Mouse (Mus musculus) heart, embryonic 11.5 days (tissue): ENCODE results near the gene Sptbn1. TPM values are rescaled to one million over a fixed set of nuclear protein-coding genes. Genes with fewer than 3 reads are reported as not detected.

Source experiments
- ATAC-seq: fragments of 200-750 bp; cut with Nextera tagmentation; replicated peaks from 2 replicates; pipeline ENCODE4 v1.8.0; 2017; ENCODE audit warnings: moderate library complexity; ENCODE audit not compliant: insufficient number of reproducible peaks, low FRiP score, low TSS enrichment
- H3K27ac ChIP-seq: fragments of 300-500 bp; sonication (generic); 2 replicates; pipeline ENCODE4 v1.5.1; 2014; ENCODE audit warnings: mild to moderate bottlenecking, low read depth, low read length
- H3K27me3 ChIP-seq: fragments of 300-500 bp; sonication (generic); 2 replicates; pipeline ENCODE4 v1.6.1; 2014; ENCODE audit warnings: mild to moderate bottlenecking, low read length, mixed read lengths; ENCODE audit not compliant: control insufficient read depth, insufficient read depth
- H3K36me3 ChIP-seq: fragments of 300-500 bp; sonication (generic); 2 replicates; pipeline ENCODE4 v1.6.1; 2014; ENCODE audit warnings: mild to moderate bottlenecking, low read length, moderate library complexity, mixed read lengths; ENCODE audit not compliant: control insufficient read depth, insufficient read depth
- H3K4me1 ChIP-seq: fragments of 300-500 bp; sonication (generic); 2 replicates; pipeline ENCODE4 v1.6.1; 2014; ENCODE audit warnings: low read length; ENCODE audit not compliant: control insufficient read depth, insufficient read depth
- H3K4me2 ChIP-seq: fragments of 300-500 bp; sonication (generic); 2 replicates; pipeline ENCODE4 v1.6.1; 2014; ENCODE audit warnings: mild to moderate bottlenecking, moderate library complexity
- H3K4me3 ChIP-seq: fragments of 300-500 bp; sonication (generic); 2 replicates; pipeline ENCODE4 v1.5.1; 2014; ENCODE audit warnings: low read depth, low read length
- H3K9ac ChIP-seq: fragments of 300-500 bp; sonication (generic); 2 replicates; pipeline ENCODE4 v1.6.1; 2014; ENCODE audit warnings: mild to moderate bottlenecking, low read depth, low read length, moderate library complexity
- H3K9me3 ChIP-seq: fragments of 300-500 bp; sonication (generic); replicated peaks from 2 replicates; pipeline ENCODE4 v1.6.1; 2016; ENCODE audit warnings: low read length; ENCODE audit not compliant: control insufficient read depth
- WGBS: fragments of 180-500 bp; shearing (Covaris S2); extraction: QIAGEN DNeasy Blood & Tissue Kit; methylation state at CpG from one replicate; pipeline ENCODE4 v1.1.7; 2014; ENCODE audit not compliant: insufficient replicate concordance; 5-methylcytosine and 5-hydroxymethylcytosine counted together
- polyA plus RNA-seq: library from polyadenylated mRNA; unstranded; fragments of >200 nt; fragmentation: Nextera tagmentation; extraction: Ambion mirVana; gene quantifications from 2 replicates; pipeline ENCODE4 v1.2.1, GENCODE M21; 2014

The Sptbn1 gene
- 156 and 175 TPM in 2 replicates for polyA plus RNA-seq

DNA sequence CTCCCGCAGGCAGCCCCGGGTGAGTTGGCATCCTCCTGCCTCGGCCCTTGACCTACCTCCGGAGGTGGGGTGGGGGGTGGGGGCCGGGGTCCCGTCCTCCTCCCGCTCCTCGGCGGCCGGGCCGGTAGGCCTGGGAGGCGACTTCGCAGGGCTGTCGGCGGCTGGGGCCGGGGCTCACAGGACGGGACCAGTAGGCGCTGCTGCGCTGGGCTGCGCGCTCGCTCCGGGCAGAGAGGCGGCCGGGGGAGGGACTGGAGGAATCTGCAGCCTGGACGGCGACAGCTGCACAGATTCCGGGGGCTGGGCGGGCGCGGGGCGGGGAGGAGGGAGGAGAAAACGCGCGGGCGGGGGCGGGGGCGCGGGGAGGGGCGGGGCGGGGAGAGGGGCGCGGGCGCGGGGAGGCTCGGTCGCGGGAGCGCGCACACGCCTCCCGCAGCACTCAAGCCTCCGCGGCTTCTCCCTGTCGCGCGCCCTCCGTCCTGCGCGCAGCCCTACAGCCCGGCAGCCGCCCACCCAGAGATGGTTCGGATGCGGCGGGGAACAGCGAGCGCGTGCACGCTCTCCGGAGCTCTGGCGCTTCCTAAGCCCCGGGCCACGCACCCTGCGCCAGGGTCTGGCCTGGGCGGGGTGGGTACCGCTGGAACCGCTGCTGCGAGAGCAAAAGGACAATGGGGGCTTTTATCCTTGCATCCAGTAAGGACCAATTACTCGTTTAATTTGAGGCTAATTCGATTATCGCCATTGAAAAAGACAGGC, at the start of gene Sptbn1:
Sptbn1 (minus strand) TSS at position 284 of the 756 bp plus-strand sequence.
- H3K4me1 ChIP-seq: peaks cover 23% of the 10 kb centered on the region
- under 1% methylated on average over 42 of the region's 81 CpGs for WGBS
- H3K36me3 ChIP-seq: no peaks in the 10 kb centered on the region
- H3K4me3 ChIP-seq: peak within 1 kb of the TSS; percentile 98
- peak; percentile 90 for ATAC-seq
- H3K27ac ChIP-seq: peak within 1 kb of the TSS; percentile 93
- H3K27me3 ChIP-seq: no peaks in the 10 kb centered on the region
- no peaks in the 10 kb centered on the region for H3K9me3 ChIP-seq
- H3K9ac ChIP-seq: peak within 1 kb of the TSS; percentile 98
- peak within 1 kb of the TSS; percentile 80 for H3K4me2 ChIP-seq

DNA sequence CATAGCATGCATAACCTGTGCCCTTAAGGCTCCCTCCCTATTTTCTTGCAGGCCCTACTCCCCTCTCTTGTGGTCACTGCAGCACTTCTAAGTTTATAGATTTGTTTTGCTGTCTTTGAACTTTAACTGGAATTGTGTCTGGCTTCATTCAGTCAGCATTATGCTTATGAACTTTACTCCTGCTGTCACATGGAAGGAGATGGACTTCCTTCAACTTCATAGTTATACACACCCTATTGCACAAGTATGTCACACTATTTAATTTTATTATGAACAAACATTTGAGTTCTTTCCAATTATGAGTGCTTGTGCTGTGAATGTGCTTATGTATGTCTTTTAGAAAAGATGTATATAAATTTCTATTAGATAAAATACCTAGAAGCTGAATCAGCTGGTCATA, 26.3 kb upstream of the Sptbn1 start:
- no peak overlapping the region for H3K4me3 ChIP-seq
- no peak overlapping the region for H3K27ac ChIP-seq
- no peak for ATAC-seq
- no peak overlapping the region for H3K4me2 ChIP-seq
- H3K9ac ChIP-seq: no peak overlapping the region
- H3K4me1 ChIP-seq: peaks cover 24% of the 10 kb centered on the region
- H3K36me3 ChIP-seq: no peaks in the 10 kb centered on the region
- H3K9me3 ChIP-seq: no peaks in the 10 kb centered on the region
- no peaks in the 10 kb centered on the region for H3K27me3 ChIP-seq

DNA sequence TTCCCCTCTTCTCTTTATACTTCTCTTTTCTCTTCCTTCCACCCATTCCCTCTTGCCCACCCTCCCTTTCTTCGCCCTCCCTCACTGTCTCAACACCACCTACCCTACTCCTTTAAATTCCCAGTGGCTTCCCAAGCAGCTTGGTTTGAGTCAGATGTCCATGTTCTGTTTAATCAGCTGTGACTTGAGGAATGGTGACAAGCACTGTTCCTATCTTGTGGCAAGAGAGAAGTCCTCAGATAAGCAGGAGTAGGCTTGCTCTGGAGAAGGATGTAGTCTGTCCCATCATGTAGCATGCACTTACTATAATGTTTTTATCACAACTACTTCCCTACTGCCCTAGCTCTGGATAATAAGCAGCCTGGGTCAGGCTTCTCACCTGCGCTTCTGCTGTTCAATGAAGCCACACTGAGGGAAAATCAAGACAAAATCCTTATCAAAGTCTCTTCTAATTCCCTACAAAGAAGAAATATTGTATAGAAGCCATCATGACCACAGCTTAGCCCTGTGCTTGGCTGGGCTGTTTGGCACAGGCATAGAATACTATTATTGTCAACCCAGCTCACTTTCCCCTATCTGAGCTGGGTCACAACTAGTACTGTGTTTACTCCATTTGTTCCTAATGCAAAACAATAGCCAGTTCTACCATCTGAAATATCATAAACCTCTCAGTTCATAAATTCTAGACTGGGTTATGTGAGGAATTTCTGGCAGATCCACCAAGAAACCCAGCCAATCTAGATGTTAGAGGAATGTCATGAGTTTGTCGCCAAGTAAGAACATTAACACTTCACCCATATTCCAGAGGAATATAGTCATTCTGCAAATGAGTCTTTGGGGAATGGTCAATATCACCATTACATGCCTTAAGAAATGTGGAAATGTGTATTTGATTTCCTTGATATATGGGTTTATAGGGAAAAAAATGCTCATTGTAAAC, 24.5 kb upstream of the Sptbn1 start:
- H3K9ac ChIP-seq: no peak overlapping the region
- H3K27ac ChIP-seq: peak overlapping the region; percentile 64; the same call in 1 of the 2 replicates
- H3K36me3 ChIP-seq: no peaks in the 10 kb centered on the region
- no peak for ATAC-seq
- 58% methylated on average over 3 of the region's 3 CpGs for WGBS
- no peaks in the 10 kb centered on the region for H3K27me3 ChIP-seq
- no peak overlapping the region for H3K4me2 ChIP-seq
- H3K4me1 ChIP-seq: peaks cover 24% of the 10 kb centered on the region
- H3K9me3 ChIP-seq: no peaks in the 10 kb centered on the region
- H3K4me3 ChIP-seq: no peak overlapping the region

DNA sequence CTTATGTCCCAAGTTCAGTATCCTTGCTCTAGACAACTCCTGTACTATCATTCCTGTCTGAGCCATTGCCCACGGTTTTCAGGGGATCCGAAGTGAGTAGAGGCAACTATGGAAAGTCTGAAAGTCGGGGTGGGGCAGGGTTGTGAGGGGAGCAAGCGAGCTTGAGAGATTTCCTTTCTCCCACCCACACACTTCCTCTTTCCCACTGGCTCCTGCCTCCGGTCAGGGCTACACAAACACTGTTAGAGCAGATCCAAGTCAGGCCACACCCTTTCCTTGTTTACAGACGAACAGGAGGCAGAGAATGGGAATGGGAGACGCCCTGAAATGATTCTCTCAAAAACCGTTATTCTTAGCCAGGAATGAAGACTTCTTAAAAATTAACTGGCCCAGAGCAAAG, 23.2 kb upstream of the Sptbn1 start:
- peaks cover 24% of the 10 kb centered on the region for H3K4me1 ChIP-seq
- peak; percentile 39; the same call in 1 of the 2 replicates for ATAC-seq
- H3K27me3 ChIP-seq: no peaks in the 10 kb centered on the region
- peak overlapping the region; percentile 64; the same call in 1 of the 2 replicates for H3K27ac ChIP-seq
- no peak overlapping the region for H3K9ac ChIP-seq
- H3K36me3 ChIP-seq: no peaks in the 10 kb centered on the region
- no peak overlapping the region for H3K4me2 ChIP-seq
- no peaks in the 10 kb centered on the region for H3K9me3 ChIP-seq
- no peak overlapping the region for H3K4me3 ChIP-seq
- WGBS: 32% methylated on average over 8 of the region's 8 CpGs

DNA sequence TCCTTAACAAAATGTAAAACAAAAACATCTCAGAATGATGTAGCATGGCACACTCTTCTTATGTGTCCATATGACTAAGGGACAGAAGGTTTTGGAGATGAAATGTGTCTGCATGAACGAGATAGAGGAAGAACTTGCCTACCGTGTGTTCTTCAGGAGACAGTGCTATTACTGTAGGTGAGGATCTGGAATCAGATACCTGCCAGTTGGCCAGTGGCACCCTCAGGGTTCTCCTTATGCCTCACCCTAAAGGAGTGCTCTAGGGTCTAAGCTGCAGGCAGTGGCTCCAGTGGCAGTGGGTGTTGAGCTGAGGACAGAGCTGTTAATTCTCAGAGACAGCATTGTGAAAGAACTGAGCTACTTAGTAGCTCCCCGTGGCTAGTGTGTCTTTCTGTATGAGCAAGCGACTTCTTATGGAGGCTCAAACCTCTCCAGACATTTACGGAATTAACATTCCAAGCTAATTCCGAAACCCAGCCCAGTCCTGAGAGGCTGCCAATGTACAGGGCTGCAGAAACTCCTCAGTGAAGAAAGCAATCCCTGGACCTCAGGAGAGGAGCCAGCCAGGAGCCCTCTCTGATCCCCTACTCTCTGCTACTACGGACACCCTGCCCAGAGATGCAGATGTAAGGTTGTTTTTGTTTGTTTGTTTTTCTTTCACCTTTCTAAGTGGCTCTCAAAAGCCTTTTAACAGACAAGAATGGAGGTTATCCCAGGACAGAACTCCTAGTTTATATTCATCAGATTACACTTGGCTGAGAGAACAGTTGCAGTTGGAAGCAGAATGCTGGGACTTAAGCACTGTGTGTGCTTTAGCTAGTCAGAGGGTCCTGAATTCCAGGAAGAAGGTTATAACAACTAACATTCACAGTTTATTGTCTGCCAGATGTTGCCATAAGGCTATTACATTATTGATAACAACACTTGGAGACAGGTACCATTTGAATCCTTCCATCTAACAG, 21.8 kb upstream of the Sptbn1 start:
- H3K4me3 ChIP-seq: no peak overlapping the region
- 0 out of 2 replicates have a peak overlapping the region, but pooled peaks have one; percentile 34 for H3K9ac ChIP-seq
- H3K4me1 ChIP-seq: peaks cover 24% of the 10 kb centered on the region
- H3K36me3 ChIP-seq: no peaks in the 10 kb centered on the region
- ATAC-seq: no peak
- H3K4me2 ChIP-seq: no peak overlapping the region; the same call in 1 of the 2 replicates
- no peak overlapping the region for H3K27ac ChIP-seq
- H3K9me3 ChIP-seq: no peaks in the 10 kb centered on the region
- H3K27me3 ChIP-seq: no peaks in the 10 kb centered on the region
- WGBS: 45% methylated on average over 7 of the region's 7 CpGs

DNA sequence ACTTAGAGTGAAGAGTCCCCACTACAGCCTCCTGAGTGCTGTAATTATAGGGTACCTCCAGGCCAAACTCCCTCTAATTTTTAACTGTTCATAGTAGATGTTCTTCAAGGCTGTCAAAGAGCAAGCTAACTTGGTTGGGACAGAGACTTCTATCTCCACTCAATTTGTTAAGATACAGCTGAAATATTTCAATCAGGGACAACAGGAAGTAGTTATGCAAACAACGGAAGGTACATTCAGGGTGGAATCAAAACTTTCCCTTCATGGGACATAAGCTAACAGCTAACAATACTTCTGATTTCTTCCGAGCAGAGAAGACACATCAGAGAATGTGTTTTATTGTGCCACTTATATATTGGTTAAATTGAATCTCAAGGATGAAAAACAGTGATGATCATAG, 20.1 kb upstream of the Sptbn1 start:
- no peaks in the 10 kb centered on the region for H3K27me3 ChIP-seq
- WGBS: 76% methylated on average over 2 of the region's 2 CpGs
- no peak for ATAC-seq
- no peaks in the 10 kb centered on the region for H3K9me3 ChIP-seq
- H3K4me1 ChIP-seq: peaks cover 24% of the 10 kb centered on the region
- H3K4me2 ChIP-seq: no peak overlapping the region
- H3K27ac ChIP-seq: no peak overlapping the region
- H3K9ac ChIP-seq: no peak overlapping the region
- H3K4me3 ChIP-seq: no peak overlapping the region
- no peaks in the 10 kb centered on the region for H3K36me3 ChIP-seq

DNA sequence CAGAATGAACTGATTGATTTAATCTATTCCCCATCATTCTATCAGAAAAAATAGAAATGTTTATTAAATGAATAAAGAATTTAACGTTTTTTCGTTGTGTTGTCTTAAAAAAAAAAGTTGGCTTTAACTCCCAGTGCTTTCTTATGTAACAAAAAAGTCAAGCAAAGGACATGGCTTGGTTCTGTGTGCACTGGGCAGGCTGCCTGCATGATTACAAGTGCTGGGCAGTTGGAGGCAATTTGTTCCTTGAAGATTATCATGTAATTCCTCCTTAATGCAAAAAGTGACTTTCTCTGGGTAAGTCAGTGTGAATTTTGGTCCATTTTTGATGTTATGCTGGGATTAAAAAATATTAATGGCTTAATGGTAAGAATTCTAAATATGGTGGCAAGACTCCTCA, 15.7 kb upstream of the Sptbn1 start:
- no peaks in the 10 kb centered on the region for H3K27me3 ChIP-seq
- H3K4me1 ChIP-seq: no peaks in the 10 kb centered on the region
- no peaks in the 10 kb centered on the region for H3K9me3 ChIP-seq
- H3K4me3 ChIP-seq: no peak overlapping the region
- 47% methylated on average over 2 of the region's 2 CpGs for WGBS
- no peak for ATAC-seq
- H3K4me2 ChIP-seq: no peak overlapping the region
- no peak overlapping the region for H3K27ac ChIP-seq
- no peaks in the 10 kb centered on the region for H3K36me3 ChIP-seq
- H3K9ac ChIP-seq: no peak overlapping the region

DNA sequence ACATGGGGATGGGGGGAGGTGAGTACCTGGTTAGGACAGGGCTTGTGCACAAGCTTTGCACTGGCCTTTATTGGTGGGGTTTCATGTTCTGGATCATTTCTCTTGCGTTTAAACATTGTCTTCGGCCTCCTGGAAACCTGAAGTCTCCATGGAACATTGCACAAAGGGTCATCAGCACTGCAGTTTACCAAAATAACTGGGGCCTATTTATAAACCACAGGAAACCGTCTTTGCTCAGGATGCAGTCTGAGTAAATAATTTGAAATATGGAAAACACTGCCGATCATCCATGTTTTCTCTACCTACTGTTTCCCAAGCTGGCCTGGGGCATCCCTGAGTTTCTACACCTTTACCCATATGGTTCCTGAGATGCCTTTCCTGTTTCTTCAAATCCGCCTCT, 13.1 kb upstream of the Sptbn1 start:
- H3K9ac ChIP-seq: no peak overlapping the region
- H3K4me1 ChIP-seq: no peaks in the 10 kb centered on the region
- H3K36me3 ChIP-seq: no peaks in the 10 kb centered on the region
- 65% methylated on average over 5 of the region's 5 CpGs for WGBS
- no peak overlapping the region for H3K4me3 ChIP-seq
- H3K27me3 ChIP-seq: no peaks in the 10 kb centered on the region
- H3K4me2 ChIP-seq: no peak overlapping the region
- no peak overlapping the region for H3K27ac ChIP-seq
- H3K9me3 ChIP-seq: no peaks in the 10 kb centered on the region
- ATAC-seq: no peak
